Mouse (Mus musculus) retina, postnatal 7 days (tissue): ENCODE results near the gene Myl3.
A peak's percentile ranks its signal among the peaks of the same experiment; 100 is the strongest.

ENCODE experiments used
- DNase-seq: peaks from one replicate; pipeline ENCODE4 v3.0.0-alpha.2; 2012; ENCODE audit warnings: low read depth, low spot score

Myl3 gene

DNA sequence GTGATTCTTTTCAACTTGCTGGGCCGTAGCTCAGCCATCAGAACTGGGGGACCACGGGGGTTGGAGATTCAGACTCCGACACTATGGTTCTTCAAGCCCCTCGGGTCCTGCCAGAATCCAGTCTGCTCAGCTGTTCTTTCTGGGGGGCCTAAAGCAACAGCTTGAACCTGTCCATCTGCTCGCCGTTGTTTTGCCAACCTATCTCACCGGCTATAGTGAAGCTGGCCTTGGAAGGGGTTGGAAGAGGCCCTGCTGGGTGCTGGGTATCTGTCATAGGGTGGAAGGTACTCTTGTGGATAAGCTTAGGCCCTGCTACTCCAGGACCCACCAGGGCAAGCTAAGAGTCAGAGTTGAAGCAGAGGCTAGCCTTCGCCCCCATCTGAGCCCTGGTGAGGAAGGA is 19.2 kb downstream of the Myl3 start:
- no peak for DNase-seq

DNA sequence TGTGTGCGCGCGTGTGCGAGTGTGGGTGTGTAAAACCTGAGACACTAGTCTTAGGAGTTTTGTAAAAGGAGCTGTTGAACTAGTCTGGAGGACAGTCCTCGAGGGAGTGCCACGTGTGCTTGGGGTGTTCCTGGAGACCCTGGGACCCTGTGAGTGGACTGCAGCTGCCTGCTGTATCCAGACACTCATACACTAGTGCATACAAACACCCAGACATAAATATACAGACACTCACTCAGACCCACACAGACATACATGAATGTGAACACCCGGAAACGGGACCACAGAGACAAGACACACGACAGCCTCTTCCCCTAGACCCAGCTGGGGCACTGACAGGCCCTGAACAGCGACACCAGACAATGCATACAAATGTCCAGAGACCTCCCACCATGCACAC is 21.1 kb downstream of the Myl3 start:
- no peak for DNase-seq

DNA sequence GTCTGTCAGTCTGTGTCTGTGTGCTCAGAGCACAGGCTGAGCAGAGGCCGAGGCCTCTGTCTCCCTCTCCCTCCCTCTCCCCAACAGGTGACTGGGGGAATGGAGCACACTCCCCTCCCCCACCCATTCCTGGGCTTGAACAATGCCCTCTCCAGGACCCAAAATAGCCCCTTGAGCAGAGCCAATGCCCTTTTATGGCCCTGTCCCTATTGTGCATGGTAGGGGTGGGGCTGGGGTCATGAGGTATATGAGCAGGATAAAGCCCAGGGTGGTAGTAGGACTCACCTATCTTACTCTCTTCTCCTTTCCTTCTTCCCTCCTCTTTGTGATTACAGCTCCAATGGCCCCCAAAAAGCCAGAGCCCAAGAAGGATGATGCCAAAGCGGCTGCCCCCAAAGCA is 21.7 kb downstream of the Myl3 start:
- no peak for DNase-seq

DNA sequence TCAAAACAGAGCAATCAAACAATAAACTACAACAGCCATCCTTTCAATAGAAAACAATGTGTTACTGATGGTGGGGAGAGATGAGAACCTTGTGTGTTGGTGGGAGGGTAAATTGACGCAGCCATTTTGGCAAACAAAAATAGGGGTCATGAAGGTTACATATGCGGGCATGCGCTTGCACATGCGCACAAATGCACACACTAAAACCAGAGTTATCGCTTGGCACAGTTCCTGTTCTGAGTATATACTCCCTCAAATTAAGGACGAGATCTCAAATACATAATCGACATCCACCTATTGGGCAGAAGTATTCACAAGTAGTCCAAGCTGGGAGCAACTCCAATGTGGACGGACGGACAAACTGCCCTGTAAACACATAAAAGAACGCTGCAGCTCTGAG is 30.7 kb downstream of the Myl3 start:
- DNase-seq = no peak

DNA sequence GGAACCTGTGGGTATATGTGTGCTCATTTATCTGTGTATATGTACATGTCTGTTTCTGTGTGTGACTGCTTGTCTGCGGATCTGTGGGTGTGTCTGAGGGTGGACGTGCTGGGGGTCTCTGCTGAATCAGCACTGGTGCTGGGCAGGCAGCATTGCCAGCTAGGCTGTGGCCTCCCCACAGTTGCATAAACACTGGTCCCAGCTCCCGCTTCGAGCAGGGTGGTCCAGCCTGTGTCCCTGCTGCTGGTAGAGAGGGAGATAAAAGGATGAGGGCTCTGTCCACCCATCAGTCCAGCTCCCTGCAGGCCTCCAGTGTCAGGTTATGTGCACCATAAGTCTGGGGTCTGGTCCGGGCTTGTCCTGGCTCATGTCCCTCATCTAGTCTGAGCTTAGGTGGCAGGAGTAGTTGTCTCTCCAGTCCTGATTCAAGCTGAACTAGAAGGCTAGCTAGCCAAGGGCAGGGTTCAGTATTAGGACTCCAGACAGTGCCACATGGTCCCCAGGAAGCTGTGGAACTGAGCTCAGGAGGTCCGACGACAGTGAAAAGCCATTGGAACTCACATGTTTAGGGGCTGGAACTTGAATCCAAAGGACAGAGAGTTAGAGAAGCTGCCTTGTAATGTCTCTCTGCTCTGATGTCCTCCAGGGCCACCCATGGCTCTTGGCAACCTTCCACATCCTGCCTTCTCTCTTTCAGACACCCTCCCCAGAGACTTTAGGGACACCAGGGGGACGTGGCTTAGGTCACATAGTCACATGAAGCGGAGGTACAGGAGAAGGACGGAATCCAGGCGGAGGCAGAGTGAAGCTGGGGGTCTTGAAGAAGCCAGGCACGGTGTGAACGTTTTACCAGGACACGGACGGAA is 33.0 kb downstream of the Myl3 start:
- no peak for DNase-seq

DNA sequence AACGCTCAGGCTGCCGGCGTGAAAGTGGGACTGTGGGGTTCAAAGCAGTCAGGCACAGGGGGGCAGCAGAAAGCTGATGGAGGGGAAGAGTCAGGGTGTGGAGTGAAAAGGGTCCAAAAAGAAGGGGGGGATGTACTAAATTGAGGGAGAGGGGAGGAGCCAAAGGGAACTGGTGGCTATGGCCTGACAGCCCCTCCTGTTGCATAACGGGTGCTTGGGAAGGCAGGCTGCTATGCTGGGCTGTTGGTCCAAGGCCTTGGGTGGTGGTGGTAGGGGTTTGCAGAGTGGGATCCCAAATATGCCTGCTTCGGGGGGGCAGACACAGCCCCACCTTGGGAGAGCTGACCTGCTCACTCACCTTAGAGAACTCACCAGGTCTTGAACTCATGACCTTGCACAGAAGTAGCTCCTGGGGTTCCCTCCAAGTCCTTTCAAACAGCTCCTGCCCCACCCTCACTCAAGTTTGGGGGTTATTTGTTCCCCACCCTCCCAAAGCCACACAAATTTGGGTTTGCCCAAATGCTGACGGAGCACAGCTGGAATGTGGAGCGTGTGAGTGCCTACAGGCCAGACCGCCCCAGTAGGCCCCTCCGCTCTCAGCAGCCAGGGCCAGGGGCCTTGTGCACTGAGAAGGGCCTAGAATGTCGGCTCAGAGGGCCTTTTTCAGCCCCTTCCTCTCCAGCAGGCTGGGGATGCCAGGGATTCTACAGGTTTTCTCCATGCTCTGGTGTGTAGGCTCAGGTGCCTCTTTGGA is 33.8 kb downstream of the Myl3 start:
- no peak for DNase-seq

DNA sequence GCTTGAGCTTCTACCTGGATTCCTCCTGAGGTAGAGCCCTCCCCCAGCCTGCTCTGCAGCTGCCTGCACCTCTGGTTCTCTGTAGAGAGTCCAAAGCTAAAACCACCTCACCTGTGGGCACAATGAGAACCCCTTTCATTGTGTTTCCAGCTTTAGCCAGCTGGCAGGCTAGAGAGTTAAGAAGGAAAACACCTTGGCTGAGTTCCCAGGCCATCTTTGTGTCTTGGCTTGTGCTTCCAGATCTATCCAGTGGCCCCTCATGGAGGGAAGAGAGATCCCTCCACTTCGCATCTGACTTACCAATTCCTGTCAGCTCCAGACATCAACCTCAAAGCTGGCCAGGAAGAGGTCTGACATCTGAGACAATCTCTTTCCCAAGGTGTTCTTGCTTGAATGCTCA is 36.4 kb downstream of the Myl3 start:
- DNase-seq = no peak

DNA sequence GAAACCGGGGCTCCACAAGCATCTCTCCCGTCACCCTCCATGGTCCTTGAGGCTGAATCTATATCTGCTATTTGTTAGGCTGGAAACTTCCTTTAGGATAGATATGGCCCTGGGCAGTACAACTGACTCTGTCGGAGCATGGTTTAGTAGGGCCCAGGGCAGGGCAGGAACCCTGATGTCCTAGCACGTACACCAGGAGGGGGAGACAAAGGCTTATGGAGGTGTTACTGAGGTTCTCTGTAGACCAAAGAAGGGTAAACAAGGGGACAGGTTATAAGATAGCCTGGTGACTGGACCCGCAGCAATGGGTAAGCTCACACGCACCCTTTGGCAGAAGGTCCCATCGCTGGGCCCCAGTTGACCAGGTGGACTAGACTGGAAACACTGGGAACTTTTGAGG is 36.9 kb downstream of the Myl3 start:
- DNase-seq = no peak

DNA sequence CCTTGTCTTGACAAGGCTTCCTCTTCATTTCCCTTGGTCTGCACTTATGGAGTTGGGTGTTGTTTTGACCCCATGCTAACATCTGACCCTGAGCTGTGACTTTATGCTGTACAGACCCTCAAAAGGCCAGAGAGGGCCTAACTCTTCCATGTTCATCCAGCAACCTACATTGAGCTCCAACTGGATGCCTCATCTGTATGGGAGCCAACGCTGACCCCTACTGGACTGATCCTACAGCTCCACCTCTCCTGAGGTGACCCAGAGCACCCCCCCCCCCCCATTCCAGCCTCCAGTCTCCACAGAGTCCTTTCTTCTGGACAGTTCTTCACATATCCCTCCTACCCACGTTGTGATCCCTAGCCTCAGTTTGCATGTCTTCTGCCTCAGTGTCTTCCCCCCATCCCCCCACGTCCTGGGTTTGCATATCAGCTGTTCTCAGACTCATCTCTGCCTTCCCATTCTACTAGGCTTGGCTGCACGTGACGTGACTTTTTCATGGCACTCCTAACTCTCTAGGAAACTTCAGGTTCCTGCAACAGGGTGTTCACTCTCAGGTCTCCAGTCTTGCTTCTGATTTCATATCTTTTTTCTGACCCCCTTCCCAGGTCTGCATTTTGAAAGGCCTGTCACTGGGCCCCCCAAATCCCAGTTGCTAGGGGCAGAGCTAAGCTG is 37.7 kb downstream of the Myl3 start:
- DNase-seq = peak; percentile 6

DNA sequence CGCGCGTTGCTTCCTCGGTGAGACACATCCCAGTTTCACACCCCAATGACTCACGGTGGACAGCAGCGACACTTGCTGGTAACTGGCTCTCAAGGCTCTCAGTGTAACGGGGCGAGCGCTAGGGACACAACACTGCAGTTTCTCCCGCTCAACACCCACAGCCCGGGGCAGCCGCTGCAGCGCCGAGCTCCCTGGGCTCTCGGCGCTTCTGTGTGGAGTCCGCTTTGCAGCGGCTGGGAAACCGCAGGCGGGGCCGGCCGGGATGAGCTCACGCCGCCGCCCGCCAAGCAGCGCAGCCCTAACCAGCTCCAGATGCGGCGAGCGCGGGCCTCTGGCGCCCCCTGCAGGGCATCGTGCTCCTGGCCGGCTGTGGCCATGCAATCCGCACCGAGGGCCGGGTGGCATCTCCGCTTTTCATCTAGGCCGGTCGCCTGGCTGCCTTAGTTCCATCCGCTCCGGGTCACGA is 39.6 kb downstream of the Myl3 start:
- DNase-seq = peak; percentile 89

DNA sequence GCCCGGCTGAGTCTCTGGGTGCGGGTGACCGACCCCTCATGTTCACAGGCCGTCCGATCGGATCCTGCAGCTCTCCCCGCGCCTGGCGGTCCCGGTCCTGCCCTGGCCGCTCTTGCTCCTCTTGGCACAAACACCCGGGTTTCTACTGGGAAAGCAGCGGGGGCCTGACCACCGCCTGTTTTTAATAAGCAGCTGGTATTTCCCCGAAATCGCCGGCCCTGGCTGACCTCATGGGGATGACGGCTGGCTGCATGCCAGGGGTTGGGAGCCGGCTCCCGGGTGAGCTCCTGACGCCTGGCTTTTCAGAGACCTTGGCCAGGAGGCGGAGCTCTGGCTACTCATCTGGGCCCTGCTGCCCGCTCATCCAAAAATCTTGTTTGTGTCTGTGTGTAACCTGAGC is 40.1 kb downstream of the Myl3 start:
- DNase-seq = peak; percentile 52

DNA sequence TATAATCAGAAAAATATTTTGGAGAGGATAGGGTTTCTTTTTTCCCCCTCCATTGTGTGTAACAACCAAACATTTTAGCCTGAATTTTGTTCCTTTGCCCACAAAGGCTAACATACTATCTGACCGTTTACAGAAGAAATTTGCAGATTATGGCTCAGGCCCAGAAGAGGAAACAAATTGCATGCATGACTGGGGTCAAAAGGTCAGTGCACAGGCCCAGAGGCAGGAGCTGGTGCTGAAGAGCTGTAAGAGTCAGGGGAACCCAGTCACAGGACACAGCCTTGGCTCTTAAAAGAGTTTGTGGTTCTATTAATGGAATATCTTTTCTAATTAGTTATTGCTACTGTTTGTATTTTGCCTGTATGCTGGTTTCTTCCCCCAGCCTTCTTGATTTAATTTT is 42.0 kb downstream of the Myl3 start:
- no peak for DNase-seq

DNA sequence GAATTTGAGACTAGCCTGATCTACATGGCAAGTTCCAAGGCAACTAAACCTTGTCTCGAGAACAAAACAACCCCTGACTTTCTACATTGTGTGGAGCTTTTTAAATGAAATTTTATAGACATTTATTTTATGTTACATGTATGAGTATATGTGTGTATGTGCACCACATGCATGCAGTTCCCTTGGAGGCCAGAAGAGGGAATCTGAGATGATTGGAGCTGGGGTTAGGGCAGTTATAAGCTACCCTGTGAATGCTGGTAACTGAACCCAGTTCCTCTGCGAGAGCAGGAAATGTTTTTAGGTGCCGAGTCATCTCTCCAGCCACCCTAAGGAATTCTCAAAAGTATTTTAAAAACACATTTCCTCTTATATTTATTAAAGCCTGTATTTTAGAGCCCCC is 46.5 kb downstream of the Myl3 start:
- DNase-seq = no peak

DNA sequence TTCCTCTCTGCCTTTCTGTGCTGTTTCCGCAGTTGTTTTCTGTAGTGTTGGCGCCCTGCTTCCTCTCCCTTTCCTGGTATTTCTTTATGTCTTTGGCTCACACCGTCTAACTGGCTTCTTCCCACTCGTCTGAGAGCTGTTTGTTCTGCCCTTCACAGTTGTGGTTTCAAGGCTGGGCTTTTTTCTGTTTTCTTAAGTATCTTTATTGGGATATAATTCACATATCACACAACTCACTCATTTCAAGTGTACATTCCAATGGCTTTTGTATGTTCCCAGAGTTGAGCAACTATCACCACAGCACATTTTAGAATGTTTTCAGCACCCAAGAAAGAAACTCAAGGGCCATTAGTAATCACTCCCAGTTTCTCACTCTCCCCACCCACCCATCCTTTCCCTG is 48.8 kb downstream of the Myl3 start:
- DNase-seq = no peak

DNA sequence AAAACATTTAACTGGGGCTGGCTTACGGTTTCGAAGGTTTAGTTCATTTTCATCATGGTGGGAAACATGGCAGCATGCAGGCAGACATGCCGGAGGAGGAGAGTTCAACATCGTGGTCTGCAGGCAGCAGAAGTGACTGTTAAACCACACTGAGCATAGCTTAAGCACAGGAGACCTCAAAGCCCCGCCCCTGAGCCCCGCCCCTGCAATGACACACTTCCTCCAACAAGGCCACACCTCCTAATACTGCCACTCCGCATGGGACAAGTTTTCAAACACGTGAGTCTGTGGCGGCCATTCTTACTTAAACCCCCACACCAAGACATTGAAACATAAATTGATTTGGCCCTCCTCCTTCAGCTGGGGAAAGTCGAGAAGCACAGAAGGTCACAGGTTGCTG is 55.4 kb downstream of the Myl3 start:
- DNase-seq = no peak

DNA sequence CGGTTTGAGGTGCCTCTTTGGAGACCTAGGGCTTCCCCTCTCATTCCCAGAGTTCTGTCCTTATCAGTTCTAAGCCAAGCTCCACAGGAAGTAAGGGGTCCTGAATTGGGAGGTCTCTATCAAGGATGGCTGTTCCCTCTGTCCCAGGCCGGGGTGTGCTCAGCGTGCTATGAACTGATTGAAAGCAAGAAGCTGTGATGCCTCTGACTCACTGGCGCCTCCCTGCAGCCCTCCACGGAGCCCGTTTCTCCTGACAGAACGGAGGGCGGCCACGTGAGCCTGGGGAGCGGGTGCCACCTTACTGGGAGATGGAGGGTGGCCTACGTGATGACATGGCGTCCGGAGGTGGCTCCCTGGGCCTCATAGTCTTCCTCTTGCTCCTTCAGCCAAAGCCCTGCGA is 56.2 kb downstream of the Myl3 start, which contains the start of gene Prss42:
Gene Prss42, plus strand, starts transcription at position 301 of the 400 bp plus-strand sequence.
- no peak for DNase-seq

DNA sequence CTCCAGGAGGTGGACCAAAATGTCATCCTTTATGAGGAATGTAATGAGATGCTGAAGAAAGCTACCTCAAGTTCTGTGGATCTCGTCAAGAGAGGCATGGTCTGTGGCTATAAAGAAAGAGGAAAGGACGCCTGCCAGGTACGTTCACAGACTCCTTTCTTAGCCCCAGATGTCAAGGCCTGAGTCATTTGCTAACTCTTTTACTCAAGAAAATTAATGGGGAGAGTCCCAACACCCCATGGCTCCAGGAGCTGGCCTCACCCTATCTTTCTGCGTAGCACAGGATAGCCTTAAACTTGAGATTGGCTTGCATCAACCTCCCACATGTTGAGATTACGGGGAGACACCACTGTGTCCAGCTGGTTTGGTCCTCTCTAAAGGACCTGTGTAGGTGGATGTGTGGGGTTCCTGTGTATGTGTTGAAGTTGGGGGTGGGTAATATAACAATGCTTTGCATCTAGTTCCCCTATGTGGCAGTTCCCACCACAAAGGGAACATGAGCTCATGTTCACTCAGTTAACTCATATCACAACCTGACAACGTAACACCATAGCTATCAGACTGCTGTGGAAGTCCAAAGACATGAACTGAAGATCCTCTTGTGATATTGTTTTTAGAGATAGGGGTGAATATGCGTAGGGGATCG is 59.3 kb downstream of the Myl3 start:
- DNase-seq = no peak

DNA sequence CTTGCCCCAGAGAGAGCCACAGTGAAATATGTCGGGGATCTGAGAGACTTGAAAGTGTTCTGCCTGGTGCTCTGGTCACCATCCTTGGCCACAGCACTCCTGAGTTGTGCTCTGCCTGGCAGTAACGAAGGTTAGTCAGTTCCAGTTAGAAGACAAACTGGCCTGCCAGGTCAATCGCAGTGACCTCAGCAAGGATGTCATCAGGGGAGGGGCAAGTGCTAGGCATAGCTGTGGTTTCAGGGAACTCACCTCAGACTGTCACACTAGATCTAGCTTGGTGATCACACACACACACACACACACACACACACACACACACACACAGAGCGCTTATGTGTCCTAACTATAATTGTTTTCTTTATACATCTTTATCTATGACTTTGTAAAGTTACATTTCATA is 61.6 kb downstream of the Myl3 start:
- DNase-seq = no peak

DNA sequence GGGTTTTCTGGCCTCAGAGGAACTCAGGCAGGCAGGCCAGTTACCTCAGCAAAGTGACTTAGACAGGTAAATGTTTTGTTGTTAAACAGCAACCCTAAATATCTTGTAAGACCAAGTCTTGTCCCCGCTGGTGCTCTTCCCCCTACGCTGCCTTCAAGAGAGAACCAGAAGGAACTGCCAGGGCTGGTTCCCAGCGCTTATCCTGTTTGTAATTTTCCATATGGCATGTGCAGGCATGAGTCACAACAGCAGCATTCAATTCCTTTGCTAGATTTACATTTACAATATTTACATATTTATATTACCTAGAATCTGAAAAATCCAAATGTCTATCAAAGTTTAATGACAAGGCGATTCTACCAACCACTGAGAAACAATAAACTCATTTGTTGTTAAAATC is 68.4 kb downstream of the Myl3 start:
- DNase-seq = no peak

DNA sequence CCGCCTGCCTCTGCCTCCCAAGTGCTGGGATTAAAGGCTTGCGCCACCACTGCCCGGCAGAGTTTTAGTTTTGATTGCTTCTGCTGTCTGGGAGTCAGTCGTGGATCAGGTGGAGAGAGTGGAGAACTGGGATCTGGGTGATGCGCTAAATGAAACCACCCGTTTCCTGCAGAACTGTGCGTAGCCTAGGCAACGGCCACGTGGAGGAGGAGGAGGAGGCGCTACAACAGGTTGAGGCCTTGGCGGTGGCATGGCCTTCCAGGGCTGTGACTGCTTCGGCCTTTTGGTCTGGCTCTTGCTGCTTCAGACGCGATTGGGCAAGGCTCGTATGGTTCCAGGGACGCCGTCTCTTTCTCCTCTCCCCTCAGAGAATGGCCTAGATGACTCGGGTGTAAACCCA is 72.1 kb downstream of the Myl3 start, which contains the start of gene Prss44:
Gene Prss44, plus strand, starts transcription at position 206 of the 400 bp plus-strand sequence.
- DNase-seq = no peak
